Mouse (Mus musculus): ENCODE data around the gene Rabgap1. TPM values are rescaled to one million over a fixed set of nuclear protein-coding genes. Genes with fewer than 3 reads are reported as not detected.

Rabgap1 gene
- total and polyA plus RNA-seq, 2 experiments from 2014 or later = 45.2 to 65.0 TPM

GRCm38 (mm10) chr2:37549346-37550012 lies 106.4 kb downstream of the Rabgap1 start:
- Histone ChIP-seq H3K4me2 (ENCODE audit: low read depth, low read length, poor library complexity, severe bottlenecking) (no peak overlapping the region), H3K36me3 (ENCODE audit: insufficient read depth, low read length) (peaks cover 42% of the 10 kb centered on the region), H3K4me3 (ENCODE audit: low read depth, low read length) (no peak overlapping the region), H3K9ac (replicated peaks; ENCODE audit: low read length, poor library complexity, severe bottlenecking) (no peak overlapping the region), H3K27me3 (ENCODE audit: insufficient read depth, low read length) (no peaks in the 10 kb centered on the region), H3K27ac (ENCODE audit: low read depth, low read length) (no peak overlapping the region), H3K4me1 (ENCODE audit: insufficient read depth, low read length) (no peaks in the 10 kb centered on the region), H3K9me3 (ENCODE audit: low read length) (no peaks in the 10 kb centered on the region)
- no peak for TF ChIP-seq CTCF (IDR thresholded peaks at IDR 0.05)
- no peak for ATAC-seq (ENCODE audit: low FRiP score)
- no peak for DNase-seq (ENCODE audit: low spot score)
- 92% methylated on average over 1 of the region's 1 CpGs for WGBS

- H3K36me3 ChIP-seq (ENCODE audit: insufficient read depth, low read length) = peaks cover 46% of the 10 kb centered on the region
- 85% methylated on average over 2 of the region's 2 CpGs for WGBS
Observed at GRCm38 (mm10) chr2:37556366-37556765, 113.3 kb downstream of the Rabgap1 start.

DNA sequence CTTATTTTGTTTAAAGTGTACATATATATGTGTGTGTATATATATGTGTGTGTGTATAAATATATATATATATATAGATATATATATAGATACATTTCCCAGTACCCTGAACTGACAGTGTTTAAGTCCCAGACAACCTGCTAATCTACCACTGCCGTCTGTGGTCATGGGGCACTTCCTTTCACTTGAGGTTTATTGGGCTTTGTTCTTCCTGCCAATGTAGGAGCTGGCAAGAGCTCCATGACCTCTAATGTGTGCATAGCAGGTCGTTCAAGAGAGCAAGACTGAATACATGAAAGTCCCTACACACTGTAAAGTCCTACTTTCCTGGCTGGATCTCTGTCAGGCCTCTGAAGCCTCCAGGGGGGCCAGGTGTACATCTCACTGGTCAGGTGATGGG lies 122.5 kb downstream of the Rabgap1 start:
- ATAC-seq (ENCODE audit: low FRiP score) (no peak), DNase-seq (ENCODE audit: low spot score) (no peak)
- Histone ChIP-seq H3K27ac (ENCODE audit: low read depth, low read length) (no peak overlapping the region), H3K27me3 (ENCODE audit: insufficient read depth, low read length) (no peaks in the 10 kb centered on the region), H3K4me2 (ENCODE audit: low read depth, low read length, poor library complexity, severe bottlenecking) (no peak overlapping the region), H3K36me3 (ENCODE audit: insufficient read depth, low read length) (peaks cover 50% of the 10 kb centered on the region), H3K9ac (replicated peaks; ENCODE audit: low read length, poor library complexity, severe bottlenecking) (no peak overlapping the region), H3K4me1 (ENCODE audit: insufficient read depth, low read length) (no peaks in the 10 kb centered on the region), H3K4me3 (ENCODE audit: low read depth, low read length) (no peak overlapping the region), H3K9me3 (ENCODE audit: low read length) (no peaks in the 10 kb centered on the region)
- no peak for TF ChIP-seq CTCF (IDR thresholded peaks at IDR 0.05)
- 76% methylated on average over 2 of the region's 2 CpGs for WGBS

More at GRCm38 (mm10) chr2:37556366-37556765, 113.3 kb downstream of the Rabgap1 start:
- no peak overlapping the region for H3K27ac ChIP-seq (ENCODE audit: low read depth, low read length)
- H3K4me3 ChIP-seq (ENCODE audit: low read depth, low read length) = no peak overlapping the region
- TF ChIP-seq CTCF (IDR thresholded peaks at IDR 0.05) = no peak
- no peak overlapping the region for H3K9ac ChIP-seq (replicated peaks; ENCODE audit: low read length, poor library complexity, severe bottlenecking)
- no peak for DNase-seq (ENCODE audit: low spot score)
- no peaks in the 10 kb centered on the region for H3K27me3 ChIP-seq (ENCODE audit: insufficient read depth, low read length)
- H3K4me2 ChIP-seq (ENCODE audit: low read depth, low read length, poor library complexity, severe bottlenecking) = no peak overlapping the region
- H3K9me3 ChIP-seq (ENCODE audit: low read length) = no peaks in the 10 kb centered on the region
- H3K4me1 ChIP-seq (ENCODE audit: insufficient read depth, low read length) = no peaks in the 10 kb centered on the region
- ATAC-seq (ENCODE audit: low FRiP score) = no peak

DNA sequence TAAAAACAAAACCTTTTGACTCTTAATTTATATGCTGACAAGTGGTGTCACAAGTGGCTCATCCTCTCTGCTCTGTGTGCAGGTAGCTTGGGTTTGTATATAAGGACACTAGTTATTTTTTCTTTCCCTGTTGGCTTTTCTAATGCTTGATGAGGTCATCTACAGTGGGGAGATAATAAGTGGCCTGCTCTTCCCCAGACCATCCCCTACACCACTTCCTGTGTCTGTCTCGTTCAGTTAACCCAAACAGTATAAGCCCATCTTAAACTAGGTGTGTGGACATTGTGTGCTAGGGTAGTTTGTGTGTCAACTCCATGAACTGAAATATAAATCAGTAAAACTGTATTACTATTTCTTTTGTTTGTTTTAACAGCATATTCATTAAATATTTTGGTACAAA lies 123.0 kb downstream of the Rabgap1 start:
- Histone ChIP-seq H3K4me1 (ENCODE audit: insufficient read depth, low read length) (no peaks in the 10 kb centered on the region), H3K4me2 (ENCODE audit: low read depth, low read length, poor library complexity, severe bottlenecking) (no peak overlapping the region), H3K36me3 (ENCODE audit: insufficient read depth, low read length) (peaks cover 50% of the 10 kb centered on the region), H3K27me3 (ENCODE audit: insufficient read depth, low read length) (no peaks in the 10 kb centered on the region), H3K4me3 (ENCODE audit: low read depth, low read length) (no peak overlapping the region), H3K9ac (replicated peaks; ENCODE audit: low read length, poor library complexity, severe bottlenecking) (no peak overlapping the region), H3K9me3 (ENCODE audit: low read length) (no peaks in the 10 kb centered on the region), H3K27ac (ENCODE audit: low read depth, low read length) (no peak overlapping the region)
- ATAC-seq (ENCODE audit: low FRiP score) = no peak
- TF ChIP-seq CTCF (IDR thresholded peaks at IDR 0.05) = no peak
- DNase-seq (ENCODE audit: low spot score) = no peak
- 78% methylated on average over 1 of the region's 1 CpGs for WGBS

GRCm38 (mm10) chr2:37569888-37570287 lies 126.8 kb downstream of the Rabgap1 start:
- H3K4me1 ChIP-seq (ENCODE audit: insufficient read depth, low read length) = no peaks in the 10 kb centered on the region
- no peaks in the 10 kb centered on the region for H3K27me3 ChIP-seq (ENCODE audit: insufficient read depth, low read length)
- H3K4me3 ChIP-seq (ENCODE audit: low read depth, low read length) = no peak overlapping the region
- ATAC-seq (ENCODE audit: low FRiP score) (no peak), DNase-seq (ENCODE audit: low spot score) (peak; percentile 32)
- H3K9me3 ChIP-seq (ENCODE audit: low read length) = no peaks in the 10 kb centered on the region
- no peak overlapping the region for H3K27ac ChIP-seq (ENCODE audit: low read depth, low read length)
- WGBS = 76% methylated on average over 5 of the region's 5 CpGs
- H3K36me3 ChIP-seq (ENCODE audit: insufficient read depth, low read length) = peaks cover 24% of the 10 kb centered on the region
- no peak for TF ChIP-seq CTCF (IDR thresholded peaks at IDR 0.05)
- H3K4me2 ChIP-seq (ENCODE audit: low read depth, low read length, poor library complexity, severe bottlenecking) = no peak overlapping the region
- H3K9ac ChIP-seq (replicated peaks; ENCODE audit: low read length, poor library complexity, severe bottlenecking) = no peak overlapping the region

GRCm38 (mm10) chr2:37570703-37571102 lies 127.6 kb downstream of the Rabgap1 start:
- WGBS = 82% methylated on average over 2 of the region's 2 CpGs
- Histone ChIP-seq H3K9me3 (ENCODE audit: low read length) (no peaks in the 10 kb centered on the region), H3K27me3 (ENCODE audit: insufficient read depth, low read length) (no peaks in the 10 kb centered on the region), H3K27ac (ENCODE audit: low read depth, low read length) (no peak overlapping the region), H3K4me3 (ENCODE audit: low read depth, low read length) (no peak overlapping the region), H3K9ac (replicated peaks; ENCODE audit: low read length, poor library complexity, severe bottlenecking) (no peak overlapping the region), H3K4me2 (ENCODE audit: low read depth, low read length, poor library complexity, severe bottlenecking) (no peak overlapping the region), H3K36me3 (ENCODE audit: insufficient read depth, low read length) (peaks cover 18% of the 10 kb centered on the region), H3K4me1 (ENCODE audit: insufficient read depth, low read length) (no peaks in the 10 kb centered on the region)
- no peak for TF ChIP-seq CTCF (IDR thresholded peaks at IDR 0.05)
- ATAC-seq (ENCODE audit: low FRiP score) = no peak
- no peak for DNase-seq (ENCODE audit: low spot score)

Data from midbrain, postnatal 0 days (tissue).